8 mouse cellular contexts compared by ENCODE assay signal in the genomic region with DNA sequence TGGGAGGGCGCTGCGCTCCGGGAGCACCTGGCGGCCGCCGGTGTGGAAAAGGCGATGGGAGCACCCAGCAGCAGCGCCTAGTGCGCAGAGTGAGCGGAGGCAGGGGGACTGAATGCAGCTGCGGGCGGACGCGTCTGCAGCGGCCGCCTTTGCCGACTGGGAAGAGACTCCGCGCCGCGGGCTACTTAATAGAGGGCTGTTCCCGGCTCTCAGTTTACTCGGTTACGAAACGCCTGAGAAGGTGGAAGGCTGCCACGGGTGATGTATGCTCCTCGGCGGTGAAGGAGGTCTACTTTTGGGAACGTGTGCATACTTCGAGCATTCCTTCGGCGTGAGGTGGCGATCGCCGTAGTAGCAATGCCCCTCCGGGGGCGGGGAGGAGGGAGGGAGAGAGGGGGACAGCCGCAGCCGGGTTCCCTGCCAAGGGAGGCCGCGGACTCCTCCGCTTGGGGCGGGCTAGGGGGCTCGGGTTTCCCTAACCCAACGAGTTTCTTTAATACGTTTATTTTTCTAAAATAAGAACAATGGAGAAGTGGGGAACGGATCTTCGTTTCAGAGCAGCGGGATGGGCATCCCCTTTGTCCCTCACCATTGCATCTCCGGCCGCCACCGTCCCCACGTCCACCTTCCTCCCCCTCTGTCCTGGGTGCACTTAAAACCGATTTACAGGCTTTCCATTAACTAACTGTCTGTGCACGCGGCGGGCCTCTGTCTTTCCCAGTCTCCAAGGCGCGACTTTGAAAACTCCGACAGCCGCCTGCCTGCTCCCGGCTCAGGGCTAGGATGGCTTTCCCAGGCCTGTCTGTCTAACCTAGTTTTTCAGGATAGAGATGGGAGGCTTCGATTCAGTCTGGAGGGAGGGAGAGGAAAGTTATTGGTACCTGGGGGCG. TPM values are rescaled to one million over a fixed set of nuclear protein-coding genes. Genes with fewer than 3 reads are reported as not detected.
DNase-seq lines count a peak whose midpoint lies in the region; ATAC-seq and TF ChIP-seq lines count a peak whose summit lies in the region.

Col12a1 (minus strand) TSS at position 351 of the 890 bp plus-strand sequence.

- no peaks in the 10 kb centered on the region for H3K36me3 ChIP-seq in heart, embryonic 11.5 days (ENCODE audit: control insufficient read depth, insufficient read depth, low read length)
- no peaks in the 10 kb centered on the region for H3K36me3 ChIP-seq in small intestine, adult 2 months (ENCODE audit: control insufficient read depth, insufficient read depth, low read length)

- H3K4me3 ChIP-seq in embryonic fibroblast, embryonic 13.5 days (ENCODE audit: insufficient read depth, low read length): peak within 1 kb of the TSS; percentile 78
- H3K4me3 ChIP-seq in heart, embryonic 11.5 days (ENCODE audit: low read depth, low read length): peak within 1 kb of the TSS; percentile 53
- peak within 1 kb of the TSS; percentile 68 for H3K4me3 ChIP-seq in small intestine, adult 2 months (ENCODE audit: low read depth, low read length)

- peaks cover 4% of the 10 kb centered on the region; the same call in 1 of the 2 replicates for H3K4me1 ChIP-seq in embryonic fibroblast, embryonic 13.5 days (ENCODE audit: control insufficient read depth, insufficient read depth, low read length)
- H3K4me1 ChIP-seq in heart, embryonic 11.5 days (ENCODE audit: control insufficient read depth, insufficient read depth, low read length): peaks cover 13% of the 10 kb centered on the region
- H3K4me1 ChIP-seq in small intestine, adult 2 months (ENCODE audit: control insufficient read depth, insufficient read depth, insufficient read length, low read length): peaks cover 4% of the 10 kb centered on the region; the same call in 1 of the 2 replicates

- TF ChIP-seq CTCF in embryonic fibroblast, embryonic 13.5 days (IDR thresholded peaks at IDR 0.05; ENCODE audit: borderline replicate concordance, insufficient read depth, low read length): no peak
- TF ChIP-seq CTCF in small intestine, adult 2 months (IDR thresholded peaks at IDR 0.05; ENCODE audit: extremely low read depth, insufficient read length, insufficient replicate concordance, low read depth, low read length): no peak

- under 1% methylated on average over 64 of the region's 64 CpGs for WGBS in heart, embryonic 11.5 days (ENCODE audit: insufficient replicate concordance)
- 1% methylated on average over 64 of the region's 64 CpGs for WGBS in small intestine, adult 2 months

- peak within 1 kb of the TSS; percentile 92 for H3K27ac ChIP-seq in embryonic fibroblast, embryonic 13.5 days (ENCODE audit: insufficient read depth, low read length)
- 0 out of 2 replicates have a peak within 1 kb of the TSS, but pooled peaks have one; percentile 30 for H3K27ac ChIP-seq in heart, embryonic 11.5 days (ENCODE audit: low read depth, low read length)
- no peak within 1 kb of the TSS for H3K27ac ChIP-seq in small intestine, adult 2 months (ENCODE audit: insufficient read depth, low read depth, low read length)

- H3K9me3 ChIP-seq in heart, embryonic 11.5 days (replicated peaks; ENCODE audit: control insufficient read depth, low read length): peaks cover 6% of the 10 kb centered on the region; the same call in 1 of the 2 replicates

- peak; percentile 33; the same call in 1 of the 2 replicates for ATAC-seq in heart, embryonic 11.5 days (replicated peaks; ENCODE audit: insufficient number of reproducible peaks, low FRiP score, low TSS enrichment)

- DNase-seq in thymus, postnatal 4 days: peak; percentile 32
- no peak for DNase-seq in thymus, adult 18-20 months
- DNase-seq in kidney, postnatal 14 days: peak; percentile 58
- peak; percentile 94 for DNase-seq in lung, postnatal 36 days
- DNase-seq in thymus, postnatal 0 days (ENCODE audit: low spot score): no peak

- TF ChIP-seq POLR2A in embryonic fibroblast, embryonic 13.5 days (IDR thresholded peaks at IDR 0.05; ENCODE audit: low read depth, low read length): peak; percentile 93
- no peak; the same call in 1 of the 2 replicates for TF ChIP-seq POLR2A in small intestine, adult 2 months (IDR thresholded peaks at IDR 0.05; ENCODE audit: low read depth, low read length)

- peak within 1 kb of the TSS; percentile 76 for H3K4me2 ChIP-seq in heart, embryonic 11.5 days

- peaks cover 31% of the 10 kb centered on the region for H3K27me3 ChIP-seq in heart, embryonic 11.5 days (ENCODE audit: control insufficient read depth, insufficient read depth, low read length)
- H3K27me3 ChIP-seq in small intestine, adult 2 months (ENCODE audit: control insufficient read depth, insufficient read depth, low read length): peaks cover 26% of the 10 kb centered on the region

- H3K9ac ChIP-seq in heart, embryonic 11.5 days (ENCODE audit: low read depth, low read length): peak within 1 kb of the TSS; percentile 66

RNA-seq across cellular contexts. Expression of gene Col12a1, which starts in this region (rescaled TPM):
- 1,043 and 1,276 TPM in 2 replicates for polyA plus RNA-seq in embryonic fibroblast, embryonic 13.5 days (2011; ENCODE audit: insufficient read length, low read depth, missing spikeins)
- polyA plus RNA-seq in heart, embryonic 11.5 days (2014; fragmentation: Nextera tagmentation; extraction: Ambion mirVana): 13.2 and 14.3 TPM in 2 replicates
- polyA plus RNA-seq in small intestine, adult 2 months (2012; rRNA removed): 4.4 and 7.9 TPM in 2 replicates
- polyA plus RNA-seq in thymus, postnatal 0 days (2015; fragmentation: Nextera tagmentation; extraction: Ambion mirVana): 3.9 and 5.5 TPM in 2 replicates

Comparison
In these comparisons a context has a peak if more than half of its experiments do, and no peak if none do; other contexts are left out.
1. RNA of gene Col12a1 (polyA plus RNA-seq): 1,043 to 1,276 TPM in embryonic fibroblast, embryonic 13.5 days; 13.2 to 14.3 TPM in heart, embryonic 11.5 days, 4.4 to 7.9 TPM in small intestine, adult 2 months and 3.9 to 5.5 TPM in thymus, postnatal 0 days; every median in the first group is over 10 times any median in the second.
2. DNase-seq: peak in thymus, postnatal 4 days (single experiment), kidney, postnatal 14 days (single experiment) and lung, postnatal 36 days (single experiment); none in thymus, adult 18-20 months (0 of 2) and thymus, postnatal 0 days (single experiment).
3. Peak in every context shown above with its lines, with median percentiles within 50 percentile points of each other: H3K4me3 ChIP-seq.